Mouse (Mus musculus): Measurements from ENCODE around the gene Rps9. TPM values are rescaled to one million over a fixed set of nuclear protein-coding genes. Genes with fewer than 3 reads are reported as not detected.
"Not testable (repeated sequence)": the region's sequence is repeated elsewhere in the genome, so short reads cannot be mapped to it uniquely, and the experiment has no call there.

The Rps9 gene
- polyA plus RNA-seq, 1 experiment from 2014 or later: 790 TPM

GRCm38 (mm10) chr7:3683908-3684550 is 19.8 kb upstream of the Rps9 start:
- H3K9ac ChIP-seq: no peak overlapping the region
- no peak overlapping the region for H3K4me3 ChIP-seq (replicated peaks)
- WGBS (ENCODE audit: insufficient replicate concordance): 75% methylated on average over 10 of the region's 10 CpGs
- no peaks in the 10 kb centered on the region for H3K27me3 ChIP-seq
- H3K9me3 ChIP-seq (replicated peaks): no peaks in the 10 kb centered on the region
- H3K4me2 ChIP-seq: no peak overlapping the region
- no peak for ATAC-seq (ENCODE audit: insufficient read depth)
- peaks cover 28% of the 10 kb centered on the region for H3K36me3 ChIP-seq (replicated peaks)
- H3K27ac ChIP-seq (replicated peaks): no peak overlapping the region
- H3K4me1 ChIP-seq (replicated peaks): no peaks in the 10 kb centered on the region

GRCm38 (mm10) chr7:3684698-3685097 is 19.1 kb upstream of the Rps9 start:
- 81% methylated on average over 8 of the region's 8 CpGs for WGBS (ENCODE audit: insufficient replicate concordance)
- H3K4me3 ChIP-seq (replicated peaks): no peak overlapping the region
- no peak overlapping the region for H3K27ac ChIP-seq (replicated peaks)
- H3K9me3 ChIP-seq (replicated peaks): no peaks in the 10 kb centered on the region
- H3K36me3 ChIP-seq (replicated peaks): peaks cover 28% of the 10 kb centered on the region
- no peaks in the 10 kb centered on the region for H3K4me1 ChIP-seq (replicated peaks)
- no peak for ATAC-seq (ENCODE audit: insufficient read depth)
- H3K27me3 ChIP-seq: no peaks in the 10 kb centered on the region
- H3K4me2 ChIP-seq: no peak overlapping the region
- H3K9ac ChIP-seq: no peak overlapping the region

GRCm38 (mm10) chr7:3685400-3686187 is 18.2 kb upstream of the Rps9 start:
- Histone ChIP-seq H3K4me3 (replicated peaks) (no peak overlapping the region), H3K36me3 (replicated peaks) (peaks cover 23% of the 10 kb centered on the region), H3K27ac (replicated peaks) (no peak overlapping the region), H3K9ac (no peak overlapping the region), H3K9me3 (replicated peaks) (no peaks in the 10 kb centered on the region), H3K4me1 (replicated peaks) (no peaks in the 10 kb centered on the region), H3K4me2 (no peak overlapping the region), H3K27me3 (no peaks in the 10 kb centered on the region)
- 87% methylated on average over 31 of the region's 31 CpGs for WGBS (ENCODE audit: insufficient replicate concordance)
- ATAC-seq (ENCODE audit: insufficient read depth): no peak

- H3K4me3 ChIP-seq (replicated peaks): peak overlapping the region; percentile 72
- no peak for ATAC-seq (ENCODE audit: insufficient read depth)
- WGBS (ENCODE audit: insufficient replicate concordance): 9% methylated on average over 3 of the region's 3 CpGs
- H3K4me1 ChIP-seq (replicated peaks): peaks cover 40% of the 10 kb centered on the region
- no peaks in the 10 kb centered on the region for H3K27me3 ChIP-seq
- peaks cover 4% of the 10 kb centered on the region for H3K36me3 ChIP-seq (replicated peaks)
- H3K9me3 ChIP-seq (replicated peaks): no peaks in the 10 kb centered on the region
- H3K4me2 ChIP-seq: peak overlapping the region; percentile 94
- peak overlapping the region; percentile 74 for H3K9ac ChIP-seq
- peak overlapping the region; percentile 88; the same call in 1 of the 2 replicates for H3K27ac ChIP-seq (replicated peaks)
These were observed 11.9 kb upstream of the Rps9 start for GRCm38 (mm10) chr7:3691919-3692318.

- under 1% methylated on average over 49 of the region's 49 CpGs for WGBS (ENCODE audit: insufficient replicate concordance)
- Histone ChIP-seq H3K9ac (peak within 1 kb of the TSS; percentile 74), H3K27me3 (no peaks in the 10 kb centered on the region), H3K4me1 (replicated peaks) (peaks cover 40% of the 10 kb centered on the region), H3K36me3 (replicated peaks) (peaks cover 2% of the 10 kb centered on the region), H3K4me3 (replicated peaks) (peak within 1 kb of the TSS; percentile 72), H3K9me3 (replicated peaks) (no peaks in the 10 kb centered on the region), H3K4me2 (peak within 1 kb of the TSS; percentile 94), H3K27ac (replicated peaks) (peak within 1 kb of the TSS; percentile 88)
- ATAC-seq (ENCODE audit: insufficient read depth): peak; percentile 47
These were observed 11.3 kb upstream of the Rps9 start, which contains the start of gene Tsen34 for GRCm38 (mm10) chr7:3692382-3692986. Tsen34 (plus strand) TSS chr7:3692863.

- Histone ChIP-seq H3K27ac (replicated peaks) (peak within 1 kb of the TSS; percentile 88), H3K27me3 (no peaks in the 10 kb centered on the region), H3K4me2 (peak within 1 kb of the TSS; percentile 94), H3K9me3 (replicated peaks) (no peaks in the 10 kb centered on the region), H3K4me1 (replicated peaks) (peaks cover 40% of the 10 kb centered on the region), H3K4me3 (replicated peaks) (peak within 1 kb of the TSS; percentile 72), H3K9ac (peak within 1 kb of the TSS; percentile 74), H3K36me3 (replicated peaks) (peaks cover 3% of the 10 kb centered on the region; the same call in 1 of the 2 replicates)
- under 1% methylated on average over 55 of the region's 55 CpGs for WGBS (ENCODE audit: insufficient replicate concordance)
- ATAC-seq (ENCODE audit: insufficient read depth): peak; percentile 80
These were observed 10.6 kb upstream of the Rps9 start, which contains the start of gene Mboat7 for GRCm38 (mm10) chr7:3692987-3693808. Mboat7 (minus strand) TSS chr7:3693523.

- under 1% methylated on average over 18 of the region's 18 CpGs for WGBS (ENCODE audit: insufficient replicate concordance)
- H3K4me2 ChIP-seq: peak overlapping the region; percentile 94
- no peaks in the 10 kb centered on the region for H3K27me3 ChIP-seq
- no peaks in the 10 kb centered on the region for H3K9me3 ChIP-seq (replicated peaks)
- 0 out of 2 replicates have a peak, but pooled peaks cover 7% of the 10 kb centered on the region for H3K36me3 ChIP-seq (replicated peaks)
- H3K27ac ChIP-seq (replicated peaks): peak overlapping the region; percentile 88
- no peak for ATAC-seq (ENCODE audit: insufficient read depth)
- peak overlapping the region; percentile 74 for H3K9ac ChIP-seq
- H3K4me3 ChIP-seq (replicated peaks): peak overlapping the region; percentile 72
- peaks cover 40% of the 10 kb centered on the region for H3K4me1 ChIP-seq (replicated peaks)
These were observed 10.1 kb upstream of the Rps9 start for GRCm38 (mm10) chr7:3693809-3694075.

GRCm38 (mm10) chr7:3694076-3694948 is 9.5 kb upstream of the Rps9 start:
- Histone ChIP-seq H3K27ac (replicated peaks) (peak overlapping the region; percentile 88), H3K9me3 (replicated peaks) (no peaks in the 10 kb centered on the region), H3K36me3 (replicated peaks) (0 out of 2 replicates have a peak, but pooled peaks cover 7% of the 10 kb centered on the region), H3K27me3 (no peaks in the 10 kb centered on the region), H3K9ac (peak overlapping the region; percentile 74), H3K4me2 (peak overlapping the region; percentile 94), H3K4me3 (replicated peaks) (peak overlapping the region; percentile 72), H3K4me1 (replicated peaks) (peaks cover 40% of the 10 kb centered on the region)
- ATAC-seq (ENCODE audit: insufficient read depth): peak; percentile 47
- WGBS (ENCODE audit: insufficient replicate concordance): 1% methylated on average over 55 of the region's 55 CpGs

- Histone ChIP-seq H3K27ac (replicated peaks) (peak overlapping the region; percentile 88; the same call in 1 of the 2 replicates), H3K9ac (peak overlapping the region; percentile 74), H3K4me3 (replicated peaks) (peak overlapping the region; percentile 72), H3K4me2 (peak overlapping the region; percentile 94), H3K4me1 (replicated peaks) (peaks cover 40% of the 10 kb centered on the region)
- 8% methylated on average over 9 of the region's 9 CpGs for WGBS (ENCODE audit: insufficient replicate concordance)
- not testable (repeated sequence) for H3K27me3 ChIP-seq; H3K9me3 ChIP-seq (replicated peaks); ATAC-seq (ENCODE audit: insufficient read depth); H3K36me3 ChIP-seq (replicated peaks)
These were observed 8.9 kb upstream of the Rps9 start for GRCm38 (mm10) chr7:3694949-3695305.

- peaks cover 14% of the 10 kb centered on the region; the same call in 1 of the 2 replicates for H3K36me3 ChIP-seq (replicated peaks)
- H3K27me3 ChIP-seq: no peaks in the 10 kb centered on the region
- no peak overlapping the region for H3K4me3 ChIP-seq (replicated peaks)
- H3K27ac ChIP-seq (replicated peaks): no peak overlapping the region
- H3K4me1 ChIP-seq (replicated peaks): peaks cover 29% of the 10 kb centered on the region
- H3K9me3 ChIP-seq (replicated peaks): no peaks in the 10 kb centered on the region
- no peak for ATAC-seq (ENCODE audit: insufficient read depth)
- 73% methylated on average over 6 of the region's 6 CpGs for WGBS (ENCODE audit: insufficient replicate concordance)
- H3K4me2 ChIP-seq: no peak overlapping the region
- H3K9ac ChIP-seq: no peak overlapping the region
These were observed 5.3 kb upstream of the Rps9 start for GRCm38 (mm10) chr7:3698471-3698870.

All from liver, embryonic 15.5 days (tissue).